Mouse (Mus musculus): ENCODE data around the gene Btbd2. TPM values are rescaled to one million over a fixed set of nuclear protein-coding genes. Genes with fewer than 3 reads are reported as not detected.

Btbd2 gene
- total RNA-seq (2021) = 10 to 100 TPM; 40.6 to 41.9 TPM
- long read RNA-seq, experiment 1, transcript Btbd2-202 (9 exons, 2,449 nt) = major isoform, 84 of 123 reads
- long read RNA-seq, experiment 1, partial matches to known transcripts = 3 of 123 reads
- long read RNA-seq, experiment 1, other reads (novel, unspliced or antisense) = 36 of 123 reads
- long read RNA-seq, experiment 2, transcript Btbd2-202 (9 exons, 2,449 nt) = major isoform, 87 of 122 reads
- long read RNA-seq, experiment 2, partial matches to known transcripts = 4 of 122 reads
- long read RNA-seq, experiment 2, other reads (novel, unspliced or antisense) = 31 of 122 reads

GRCm38 (mm10) chr10:80656863-80657623, at the start of gene Btbd2:
TSS of gene Btbd2 (minus strand) at chr10:80657071.
- no peak for DNase-seq
- intact Hi-C loops (cut with DNase I) = loop anchor here (5.0 kb wide), 1 partner anchor 35 kb away; the partner anchor contains the start of gene Csnk1g2

- intact Hi-C loops (cut with DNase I) = no loop called here
- no peak for DNase-seq
Observed at GRCm38 (mm10) chr10:80705479-80705878, 48.6 kb upstream of the Btbd2 start.

GRCm38 (mm10) chr10:80705033-80705432, 48.2 kb upstream of the Btbd2 start:
- no peak for DNase-seq
- intact Hi-C loops (cut with DNase I) = no loop called here

- DNase-seq = no peak
- intact Hi-C loops (cut with DNase I) = no loop called here
Observed at GRCm38 (mm10) chr10:80704418-80704817, 47.5 kb upstream of the Btbd2 start.

GRCm38 (mm10) chr10:80703643-80704042, 46.8 kb upstream of the Btbd2 start:
- intact Hi-C loops (cut with DNase I) = no loop called here
- DNase-seq = no peak

GRCm38 (mm10) chr10:80702536-80703390, 45.9 kb upstream of the Btbd2 start:
- intact Hi-C loops (cut with DNase I) = no loop called here

GRCm38 (mm10) chr10:80701721-80702535, 45.1 kb upstream of the Btbd2 start, which contains the start of the genes Mob3a and Izumo4:
TSS of gene Mob3a (minus strand) at chr10:80701977.
TSS of gene Izumo4 (plus strand) at chr10:80702184.
- DNase-seq = peak; percentile 98 to 99
- intact Hi-C loops (cut with DNase I) = no loop called here

More at GRCm38 (mm10) chr10:80702536-80703390, 45.9 kb upstream of the Btbd2 start:
- peak; percentile 92 to 94 for DNase-seq

- no peak for DNase-seq
- intact Hi-C loops (cut with DNase I) = no loop called here
Observed at GRCm38 (mm10) chr10:80700732-80701131, 43.9 kb upstream of the Btbd2 start.

GRCm38 (mm10) chr10:80700038-80700504, 43.2 kb upstream of the Btbd2 start:
- intact Hi-C loops (cut with DNase I) = no loop called here
- no peak for DNase-seq

- intact Hi-C loops (cut with DNase I) = loop anchor here (10.0 kb wide), 1 partner anchor 264 kb away; the partner anchor contains the start of gene Tcf3
- DNase-seq = no peak
Observed at GRCm38 (mm10) chr10:80698605-80699004, 41.7 kb upstream of the Btbd2 start.

GRCm38 (mm10) chr10:80697812-80698211, 40.9 kb upstream of the Btbd2 start:
- intact Hi-C loops (cut with DNase I) = loop anchor here (10.0 kb wide), 1 partner anchor 263 kb away; the partner anchor contains the start of gene Tcf3
- no peak for DNase-seq

- intact Hi-C loops (cut with DNase I) = loop anchor here (10.0 kb wide), 1 partner anchor 263 kb away; the partner anchor contains the start of gene Tcf3
- no peak for DNase-seq
Observed at GRCm38 (mm10) chr10:80697393-80697787, 40.5 kb upstream of the Btbd2 start.

- no peak for DNase-seq
- intact Hi-C loops (cut with DNase I) = loop anchor here (10.0 kb wide), 1 partner anchor 262 kb away; the partner anchor contains the start of gene Tcf3
Observed at GRCm38 (mm10) chr10:80696502-80697392, 39.9 kb upstream of the Btbd2 start.

GRCm38 (mm10) chr10:80695801-80696501, 39.1 kb upstream of the Btbd2 start:
- no peak for DNase-seq
- intact Hi-C loops (cut with DNase I) = loop anchor here (10.0 kb wide), 1 partner anchor 261 kb away; the partner anchor contains the start of gene Tcf3

- DNase-seq = peak in 1 of 2 experiments; percentile 47
- intact Hi-C loops (cut with DNase I) = loop anchor here (10.0 kb wide), 1 partner anchor 260 kb away; the partner anchor contains the start of gene Tcf3
Observed at GRCm38 (mm10) chr10:80695186-80695585, 38.3 kb upstream of the Btbd2 start.

- no peak for DNase-seq
- intact Hi-C loops (cut with DNase I) = loop anchor here (10.0 kb wide), 1 partner anchor 260 kb away; the partner anchor contains the start of gene Tcf3
Observed at GRCm38 (mm10) chr10:80694159-80694938, 37.5 kb upstream of the Btbd2 start.

All from heart, postnatal 14 days (tissue).